Mouse (Mus musculus) stomach, embryonic 14.5 days (tissue): ENCODE data around the gene Mgst2. TPM values are rescaled to one million over a fixed set of nuclear protein-coding genes. Genes with fewer than 3 reads are reported as not detected.
A peak's percentile ranks its signal among the peaks of the same experiment; 100 is the strongest.

Source experiments
- ATAC-seq: fragments of 200-750 bp; cut with Nextera tagmentation; 2 replicates; pipeline ENCODE4 v1.8.0; 2017; ENCODE audit warnings: low read depth, moderate TSS enrichment; ENCODE audit not compliant: insufficient number of reproducible peaks, insufficient read depth, low FRiP score
- H3K27ac ChIP-seq: fragments of 300-500 bp; sonication (generic); 2 replicates; pipeline ENCODE4 v1.5.1; 2014; ENCODE audit warnings: mild to moderate bottlenecking, low read length, moderate library complexity, mixed read lengths
- H3K27me3 ChIP-seq: fragments of 300-500 bp; sonication (generic); 2 replicates; pipeline ENCODE4 v1.6.1; 2014; ENCODE audit warnings: low read length, control low read depth, mixed read lengths; ENCODE audit not compliant: control insufficient read depth, insufficient read depth
- H3K36me3 ChIP-seq: fragments of 300-500 bp; sonication (generic); 2 replicates; pipeline ENCODE4 v1.6.1; 2014; ENCODE audit warnings: mild to moderate bottlenecking, control low read depth, low read length, moderate library complexity, mixed read lengths; ENCODE audit not compliant: control insufficient read depth, insufficient read depth
- H3K4me1 ChIP-seq: fragments of 300-500 bp; sonication (generic); 2 replicates; pipeline ENCODE4 v1.6.1; 2014; ENCODE audit warnings: low read length, control low read depth, mixed read lengths; ENCODE audit not compliant: control insufficient read depth, insufficient read depth
- H3K4me2 ChIP-seq: fragments of 300-500 bp; sonication (generic); replicated peaks from 2 replicates; pipeline ENCODE4 v1.6.1; 2014; ENCODE audit warnings: low read depth, low read length, control low read depth
- H3K4me3 ChIP-seq: fragments of 300-500 bp; sonication (generic); 2 replicates; pipeline ENCODE4 v1.5.1; 2014; ENCODE audit warnings: low read depth, low read length, control low read depth
- H3K9ac ChIP-seq: fragments of 300-500 bp; sonication (generic); replicated peaks from 2 replicates; pipeline ENCODE4 v1.6.1; 2014; ENCODE audit warnings: low read depth, mild to moderate bottlenecking, control low read depth, low read length, moderate library complexity, mixed read lengths
- H3K9me3 ChIP-seq: fragments of 300-500 bp; sonication (generic); 2 replicates; pipeline ENCODE4 v1.6.1; 2016; ENCODE audit warnings: low read depth, low read length, control low read depth; ENCODE audit not compliant: control insufficient read depth
- WGBS: fragments of 180-500 bp; shearing (Covaris S2); extraction: QIAGEN DNeasy Blood & Tissue Kit; methylation state at CpG from one replicate; pipeline ENCODE4 v1.1.7; 2014; 5-methylcytosine and 5-hydroxymethylcytosine counted together
- polyA plus RNA-seq: library from polyadenylated mRNA; unstranded; fragments of >200 nt; fragmentation: Nextera tagmentation; extraction: Ambion mirVana; gene quantifications from 2 replicates; pipeline ENCODE4 v1.2.1, GENCODE M21; 2014

The Mgst2 gene
- polyA plus RNA-seq, 1 experiment from 2014 or later, result 22.0 TPM

- peaks cover 14% of the 10 kb centered on the region; the same call in 1 of the 2 replicates for H3K4me1 ChIP-seq
- ATAC-seq, result no peak
- H3K36me3 ChIP-seq, result no peaks in the 10 kb centered on the region
- no peaks in the 10 kb centered on the region for H3K27me3 ChIP-seq
- no peak overlapping the region for H3K27ac ChIP-seq
- no peak overlapping the region for H3K4me2 ChIP-seq
- 86% methylated on average over 3 of the region's 3 CpGs for WGBS
- no peak overlapping the region for H3K4me3 ChIP-seq
- H3K9ac ChIP-seq, result no peak overlapping the region
- no peaks in the 10 kb centered on the region for H3K9me3 ChIP-seq
These were observed 37.8 kb downstream of the Mgst2 start for GRCm38 (mm10) chr3:51697931-51698330.

- Histone ChIP-seq H3K4me2 (no peak overlapping the region), H3K9me3 (no peaks in the 10 kb centered on the region), H3K27me3 (no peaks in the 10 kb centered on the region), H3K9ac (no peak overlapping the region), H3K36me3 (no peaks in the 10 kb centered on the region), H3K27ac (no peak overlapping the region), H3K4me1 (peaks cover 14% of the 10 kb centered on the region; the same call in 1 of the 2 replicates), H3K4me3 (no peak overlapping the region)
- WGBS, result 58% methylated on average over 4 of the region's 4 CpGs
- ATAC-seq, result no peak
These were observed 40.0 kb downstream of the Mgst2 start for GRCm38 (mm10) chr3:51700123-51700522.

GRCm38 (mm10) chr3:51700731-51701280 is 40.6 kb downstream of the Mgst2 start:
- Histone ChIP-seq H3K27ac (no peak overlapping the region), H3K9me3 (no peaks in the 10 kb centered on the region), H3K27me3 (no peaks in the 10 kb centered on the region), H3K36me3 (no peaks in the 10 kb centered on the region), H3K4me2 (peak overlapping the region; percentile 61), H3K9ac (no peak overlapping the region; the same call in 1 of the 2 replicates), H3K4me3 (peak overlapping the region; percentile 34; the same call in 1 of the 2 replicates), H3K4me1 (peaks cover 14% of the 10 kb centered on the region; the same call in 1 of the 2 replicates)
- ATAC-seq, result no peak
- 25% methylated on average over 15 of the region's 15 CpGs for WGBS

- peak; percentile 93 for ATAC-seq
- Histone ChIP-seq H3K4me3 (peak overlapping the region; percentile 34), H3K9ac (no peak overlapping the region; the same call in 1 of the 2 replicates), H3K36me3 (no peaks in the 10 kb centered on the region), H3K9me3 (no peaks in the 10 kb centered on the region), H3K4me1 (peaks cover 14% of the 10 kb centered on the region; the same call in 1 of the 2 replicates), H3K4me2 (peak overlapping the region; percentile 61), H3K27me3 (no peaks in the 10 kb centered on the region), H3K27ac (peak overlapping the region; percentile 73)
- under 1% methylated on average over 27 of the region's 27 CpGs for WGBS
These were observed 41.2 kb downstream of the Mgst2 start for GRCm38 (mm10) chr3:51701281-51701751.

GRCm38 (mm10) chr3:51701950-51702349 is 41.8 kb downstream of the Mgst2 start:
- peak overlapping the region; percentile 61 for H3K4me2 ChIP-seq
- H3K27ac ChIP-seq, result peak overlapping the region; percentile 73
- H3K27me3 ChIP-seq, result no peaks in the 10 kb centered on the region
- no peaks in the 10 kb centered on the region for H3K36me3 ChIP-seq
- peak overlapping the region; percentile 34 for H3K4me3 ChIP-seq
- H3K4me1 ChIP-seq, result peaks cover 14% of the 10 kb centered on the region; the same call in 1 of the 2 replicates
- H3K9me3 ChIP-seq, result no peaks in the 10 kb centered on the region
- peak; percentile 51; the same call in 1 of the 2 replicates for ATAC-seq
- WGBS, result 13% methylated on average over 13 of the region's 13 CpGs
- H3K9ac ChIP-seq, result no peak overlapping the region

GRCm38 (mm10) chr3:51702701-51703286 is 42.6 kb downstream of the Mgst2 start:
- ATAC-seq, result no peak
- Histone ChIP-seq H3K9me3 (no peaks in the 10 kb centered on the region), H3K4me3 (no peak overlapping the region), H3K4me1 (peaks cover 14% of the 10 kb centered on the region; the same call in 1 of the 2 replicates), H3K9ac (no peak overlapping the region), H3K4me2 (no peak overlapping the region), H3K36me3 (no peaks in the 10 kb centered on the region), H3K27ac (no peak overlapping the region), H3K27me3 (no peaks in the 10 kb centered on the region)
- WGBS, result 82% methylated on average over 8 of the region's 8 CpGs

GRCm38 (mm10) chr3:51703478-51703877 is 43.3 kb downstream of the Mgst2 start:
- Histone ChIP-seq H3K27ac (no peak overlapping the region), H3K9me3 (no peaks in the 10 kb centered on the region), H3K4me1 (peaks cover 19% of the 10 kb centered on the region; the same call in 1 of the 2 replicates), H3K4me3 (no peak overlapping the region), H3K4me2 (no peak overlapping the region), H3K9ac (no peak overlapping the region), H3K36me3 (no peaks in the 10 kb centered on the region), H3K27me3 (no peaks in the 10 kb centered on the region)
- no peak for ATAC-seq
- 90% methylated on average over 8 of the region's 8 CpGs for WGBS

- H3K9me3 ChIP-seq, result no peaks in the 10 kb centered on the region
- H3K27ac ChIP-seq, result no peak overlapping the region
- no peak overlapping the region for H3K4me3 ChIP-seq
- peaks cover 21% of the 10 kb centered on the region; the same call in 1 of the 2 replicates for H3K4me1 ChIP-seq
- no peak overlapping the region for H3K4me2 ChIP-seq
- 87% methylated on average over 7 of the region's 7 CpGs for WGBS
- no peaks in the 10 kb centered on the region for H3K36me3 ChIP-seq
- no peak overlapping the region for H3K9ac ChIP-seq
- ATAC-seq, result no peak
- no peaks in the 10 kb centered on the region for H3K27me3 ChIP-seq
These were observed 45.1 kb downstream of the Mgst2 start for GRCm38 (mm10) chr3:51705220-51705619.
